Mouse (Mus musculus) embryonic facial prominence, embryonic 13.5 days (tissue): Measurements from ENCODE around the gene Myo9b. TPM values are rescaled to one million over a fixed set of nuclear protein-coding genes. Genes with fewer than 3 reads are reported as not detected.
A peak's percentile ranks its signal among the peaks of the same experiment; 100 is the strongest.

Experiments
- ATAC-seq: fragments of 200-750 bp; cut with Nextera tagmentation; 2 replicates; pipeline ENCODE4 v1.8.0; 2017; ENCODE audit warnings: low read depth; ENCODE audit not compliant: insufficient number of reproducible peaks, insufficient read depth, low FRiP score, low TSS enrichment
- H3K27ac ChIP-seq: fragments of 300-500 bp; sonication (generic); 2 replicates; pipeline ENCODE4 v1.5.1; 2015; ENCODE audit warnings: moderate library complexity, mild to moderate bottlenecking, inconsistent platforms
- H3K27me3 ChIP-seq: fragments of 300-500 bp; sonication (generic); 2 replicates; pipeline ENCODE4 v1.6.1; 2015; ENCODE audit warnings: mild to moderate bottlenecking, inconsistent platforms
- H3K36me3 ChIP-seq: fragments of 300-500 bp; sonication (generic); 2 replicates; pipeline ENCODE4 v1.6.1; 2015; ENCODE audit warnings: mild to moderate bottlenecking, inconsistent platforms
- H3K4me1 ChIP-seq: fragments of 300-500 bp; sonication (generic); 2 replicates; pipeline ENCODE4 v1.6.1; 2015; ENCODE audit warnings: inconsistent platforms
- H3K4me2 ChIP-seq: fragments of 300-500 bp; sonication (generic); 2 replicates; pipeline ENCODE4 v1.6.1; 2015; ENCODE audit warnings: moderate library complexity, mild to moderate bottlenecking, inconsistent platforms
- H3K4me3 ChIP-seq: fragments of 300-500 bp; sonication (generic); 2 replicates; pipeline ENCODE4 v1.5.1; 2015; ENCODE audit warnings: mild to moderate bottlenecking, inconsistent platforms
- H3K9ac ChIP-seq: fragments of 300-500 bp; sonication (generic); 2 replicates; pipeline ENCODE4 v1.6.1; 2015; ENCODE audit warnings: mild to moderate bottlenecking, inconsistent platforms
- H3K9me3 ChIP-seq: fragments of 300-500 bp; sonication (generic); 2 replicates; pipeline ENCODE4 v1.6.1; 2016; ENCODE audit warnings: inconsistent platforms
- WGBS: fragments of 180-500 bp; shearing (Covaris S2); methylation state at CpG from one replicate; pipeline ENCODE4 v1.1.7; 2015; ENCODE audit warnings: mixed read lengths; 5-methylcytosine and 5-hydroxymethylcytosine counted together
- polyA plus RNA-seq: library from polyadenylated mRNA; unstranded; fragments of >200 nt; fragmentation: Nextera tagmentation; extraction: Ambion mirVana; gene quantifications from 2 replicates; pipeline ENCODE4 v1.2.1, GENCODE M21; 2015

Gene Myo9b
- polyA plus RNA-seq, 1 experiment from 2014 or later = 27.5 TPM

DNA sequence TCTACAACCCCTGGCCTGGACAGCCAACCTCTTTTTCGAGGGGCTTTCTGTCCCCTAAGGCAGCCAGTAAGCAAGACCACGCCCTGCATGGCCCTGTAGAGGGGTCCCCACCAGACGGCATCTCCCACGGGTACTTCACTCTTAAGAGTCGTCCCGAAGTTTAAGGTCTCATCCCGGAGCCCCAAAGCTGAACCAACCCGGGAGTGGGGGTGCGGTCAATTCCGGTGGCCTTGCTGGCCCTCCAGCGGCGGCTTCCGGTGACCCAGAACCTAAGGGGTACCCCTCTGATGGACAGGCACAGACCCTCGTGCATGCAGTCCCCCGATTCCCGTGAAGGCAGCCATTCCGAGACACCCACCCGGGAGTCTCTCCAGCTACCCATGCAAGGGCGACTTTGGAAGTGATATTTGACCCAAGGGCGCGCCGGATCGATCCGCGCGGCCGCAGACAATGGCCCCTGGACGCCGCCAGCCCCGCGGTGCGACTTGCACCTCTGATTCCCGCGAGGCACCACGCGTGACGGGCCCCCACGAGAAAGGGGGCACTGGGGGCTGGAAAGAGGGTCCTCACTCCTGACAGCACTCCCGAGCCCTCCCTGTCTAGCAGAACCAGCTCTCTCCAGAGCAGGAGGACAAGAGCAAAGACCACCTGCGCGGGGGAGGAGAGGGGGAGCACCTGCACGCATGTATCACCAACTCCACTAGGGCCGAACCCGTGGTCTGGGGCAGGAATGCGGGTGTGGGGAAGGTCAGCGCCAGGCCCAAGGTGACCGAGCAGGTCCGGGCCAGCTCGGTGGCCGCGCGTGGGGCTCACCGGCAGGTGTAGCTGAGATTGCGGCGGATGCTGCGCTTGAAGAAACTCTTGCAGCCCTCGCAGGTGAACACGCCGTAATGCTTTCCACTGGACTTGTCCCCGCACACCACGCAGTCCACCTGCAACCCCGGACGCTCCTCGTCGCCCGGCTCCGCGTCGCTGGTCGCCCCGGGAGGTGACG, 108.0 kb downstream of the Myo9b start:
- peak overlapping the region; percentile 84 for H3K4me3 ChIP-seq
- peak overlapping the region; percentile 90 for H3K9ac ChIP-seq
- H3K36me3 ChIP-seq = peaks cover 21% of the 10 kb centered on the region
- no peak overlapping the region for H3K27ac ChIP-seq
- no peaks in the 10 kb centered on the region; the same call in 1 of the 2 replicates for H3K9me3 ChIP-seq
- H3K27me3 ChIP-seq = peaks cover 6% of the 10 kb centered on the region; the same call in 1 of the 2 replicates
- no peak for ATAC-seq
- peaks cover 62% of the 10 kb centered on the region for H3K4me1 ChIP-seq
- 1% methylated on average over 72 of the region's 72 CpGs for WGBS
- peak overlapping the region; percentile 97 for H3K4me2 ChIP-seq

DNA sequence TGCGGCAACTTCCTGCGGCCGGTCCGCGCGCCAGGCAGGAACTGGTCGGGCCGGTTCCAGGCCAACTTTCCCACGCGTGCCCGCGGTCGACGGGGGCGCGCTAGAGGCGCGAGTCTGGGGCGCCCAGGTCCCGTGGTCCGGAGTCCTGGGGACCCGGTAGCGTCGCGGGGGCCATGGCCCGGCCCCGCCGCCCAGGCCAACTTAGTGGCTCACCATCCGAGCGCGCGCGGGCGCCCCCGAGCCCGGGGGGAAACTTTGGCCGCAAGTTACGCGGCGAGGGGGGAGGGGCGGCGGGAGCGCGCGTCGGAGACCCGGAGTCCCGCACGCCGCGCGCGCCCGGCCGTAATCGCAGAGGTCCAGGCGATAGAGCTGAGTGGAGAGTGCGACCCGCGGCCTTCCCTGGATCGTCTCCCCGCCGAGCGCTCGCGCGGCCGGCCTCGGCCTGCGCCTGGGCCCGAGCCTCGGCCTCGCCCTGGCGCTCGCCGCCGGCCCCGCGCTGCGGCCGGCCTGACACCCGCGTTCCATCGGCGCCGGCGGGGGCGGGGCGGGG, 109.0 kb downstream of the Myo9b start, which contains the start of gene Nr2f6:
Gene Nr2f6, minus strand, starts transcription at position 540 of the 550 bp plus-strand sequence.
- Histone ChIP-seq H3K4me1 (peaks cover 51% of the 10 kb centered on the region), H3K27ac (peak within 1 kb of the TSS; percentile 89)
- ATAC-seq = no peak

DNA sequence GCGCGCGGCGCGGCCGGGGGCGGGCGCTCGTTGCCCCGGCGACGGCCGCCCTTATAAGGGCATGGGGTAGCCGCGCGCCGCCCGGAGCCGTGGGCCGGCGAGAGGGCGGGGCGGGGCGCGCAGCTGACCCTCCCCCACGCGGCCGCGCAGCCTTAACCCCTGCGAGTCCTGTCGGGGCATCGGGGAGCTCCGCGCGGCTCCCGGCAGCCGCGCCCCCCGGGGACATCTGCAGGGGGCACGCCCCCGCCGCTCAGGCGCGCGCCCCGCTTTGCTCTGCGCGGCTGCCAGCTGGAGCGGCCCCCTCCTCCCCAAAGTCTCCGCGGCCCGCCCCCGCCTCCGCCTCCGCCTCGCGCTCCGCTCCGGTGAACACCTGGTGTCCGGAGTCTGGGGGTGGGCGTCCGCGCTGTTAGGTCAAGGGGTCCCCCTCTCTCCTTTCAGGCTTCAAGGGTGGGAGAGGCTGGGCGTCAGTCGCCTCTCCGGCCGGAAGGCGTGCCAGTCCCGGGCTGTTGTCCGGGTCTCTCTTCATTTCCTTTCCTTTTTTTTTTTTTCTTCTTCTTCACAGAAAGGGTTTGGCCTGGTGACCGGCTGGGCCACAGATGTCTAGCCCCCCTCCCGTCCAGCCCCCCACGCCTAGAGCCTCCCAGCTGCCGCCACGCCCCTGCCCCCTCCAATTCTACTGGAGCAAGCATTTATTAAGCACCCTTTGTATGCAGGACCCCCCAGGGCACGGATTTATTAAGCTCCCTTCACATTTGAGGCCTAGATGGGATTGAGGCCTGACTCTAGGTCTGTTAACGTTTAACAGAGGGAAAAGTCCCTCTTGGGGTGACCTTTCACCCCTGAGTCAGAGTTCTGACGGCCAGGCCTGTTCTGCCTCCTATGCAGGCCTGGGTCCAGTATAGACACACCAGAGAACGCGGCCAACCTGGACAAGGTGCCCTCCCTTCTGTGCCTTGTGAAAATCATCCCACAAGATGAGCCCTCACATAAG, 109.8 kb downstream of the Myo9b start:
- Histone ChIP-seq H3K9me3 (no peaks in the 10 kb centered on the region; the same call in 1 of the 2 replicates), H3K4me1 (peaks cover 44% of the 10 kb centered on the region), H3K36me3 (peaks cover 12% of the 10 kb centered on the region), H3K4me3 (peak overlapping the region; percentile 84), H3K4me2 (peak overlapping the region; percentile 97), H3K27ac (peak overlapping the region; percentile 89), H3K27me3 (no peaks in the 10 kb centered on the region), H3K9ac (peak overlapping the region; percentile 90)
- ATAC-seq = peak; percentile 88
- 2% methylated on average over 53 of the region's 80 CpGs for WGBS

More for the DNA sequence above, 109.0 kb downstream of the Myo9b start, which contains the start of gene Nr2f6:
- Histone ChIP-seq H3K36me3 (peaks cover 18% of the 10 kb centered on the region), H3K4me2 (peak within 1 kb of the TSS; percentile 97), H3K9ac (peak within 1 kb of the TSS; percentile 90), H3K9me3 (no peaks in the 10 kb centered on the region; the same call in 1 of the 2 replicates), H3K4me3 (peak within 1 kb of the TSS; percentile 84), H3K27me3 (peaks cover 4% of the 10 kb centered on the region; the same call in 1 of the 2 replicates)
- under 1% methylated on average over 72 of the region's 89 CpGs for WGBS

DNA sequence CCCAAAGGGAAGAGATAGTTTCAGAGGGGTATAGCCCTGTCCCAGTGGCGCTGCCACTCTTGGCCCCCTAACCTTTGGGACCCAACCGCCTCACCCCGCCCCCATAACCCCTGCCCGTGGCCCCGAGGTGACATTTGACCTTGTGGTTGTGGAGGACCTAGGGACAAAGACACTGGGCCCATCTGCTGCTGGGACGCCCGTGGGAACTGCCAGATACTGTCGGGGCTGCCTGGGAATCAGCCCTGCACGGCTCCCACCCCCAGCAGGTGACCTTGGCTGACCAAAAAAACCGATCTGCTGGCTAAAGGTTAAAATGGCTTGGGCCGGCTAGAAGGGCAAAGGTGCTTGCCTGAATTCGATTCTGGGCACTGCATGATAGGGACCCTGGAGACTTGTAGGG, 110.9 kb downstream of the Myo9b start:
- peaks cover under 1% of the 10 kb centered on the region; the same call in 1 of the 2 replicates for H3K36me3 ChIP-seq
- no peak overlapping the region for H3K4me3 ChIP-seq
- no peak overlapping the region for H3K4me2 ChIP-seq
- H3K4me1 ChIP-seq = peaks cover 39% of the 10 kb centered on the region
- no peak for ATAC-seq
- H3K27me3 ChIP-seq = no peaks in the 10 kb centered on the region
- 0 out of 2 replicates have a peak overlapping the region, but pooled peaks have one; percentile 89 for H3K27ac ChIP-seq
- H3K9me3 ChIP-seq = no peaks in the 10 kb centered on the region; the same call in 1 of the 2 replicates
- H3K9ac ChIP-seq = 0 out of 2 replicates have a peak overlapping the region, but pooled peaks have one; percentile 8
- WGBS = 19% methylated on average over 12 of the region's 12 CpGs

DNA sequence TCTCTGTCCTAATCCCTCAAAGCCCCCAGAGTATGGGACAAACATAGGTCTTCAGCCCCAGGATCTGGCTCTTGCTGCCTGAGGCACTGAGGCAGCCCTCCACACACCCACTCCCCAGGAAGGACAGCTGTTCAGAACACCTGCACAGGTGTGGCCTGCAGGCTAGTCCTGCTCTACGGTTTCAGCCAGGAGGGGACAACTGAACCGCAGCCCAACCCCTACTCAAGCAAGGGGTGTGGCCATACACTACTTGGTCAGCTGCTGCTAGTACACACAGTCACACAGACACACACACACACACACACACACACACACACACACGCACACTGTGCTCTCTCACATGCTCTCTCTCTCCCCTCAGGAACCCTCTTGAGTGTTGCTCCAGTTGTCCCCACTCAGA, 111.3 kb downstream of the Myo9b start:
- Histone ChIP-seq H3K9me3 (no peaks in the 10 kb centered on the region; the same call in 1 of the 2 replicates), H3K36me3 (no peaks in the 10 kb centered on the region), H3K4me1 (peaks cover 35% of the 10 kb centered on the region), H3K27me3 (no peaks in the 10 kb centered on the region), H3K27ac (no peak overlapping the region), H3K9ac (no peak overlapping the region), H3K4me3 (no peak overlapping the region), H3K4me2 (no peak overlapping the region)
- ATAC-seq = no peak
- 42% methylated on average over 3 of the region's 3 CpGs for WGBS

DNA sequence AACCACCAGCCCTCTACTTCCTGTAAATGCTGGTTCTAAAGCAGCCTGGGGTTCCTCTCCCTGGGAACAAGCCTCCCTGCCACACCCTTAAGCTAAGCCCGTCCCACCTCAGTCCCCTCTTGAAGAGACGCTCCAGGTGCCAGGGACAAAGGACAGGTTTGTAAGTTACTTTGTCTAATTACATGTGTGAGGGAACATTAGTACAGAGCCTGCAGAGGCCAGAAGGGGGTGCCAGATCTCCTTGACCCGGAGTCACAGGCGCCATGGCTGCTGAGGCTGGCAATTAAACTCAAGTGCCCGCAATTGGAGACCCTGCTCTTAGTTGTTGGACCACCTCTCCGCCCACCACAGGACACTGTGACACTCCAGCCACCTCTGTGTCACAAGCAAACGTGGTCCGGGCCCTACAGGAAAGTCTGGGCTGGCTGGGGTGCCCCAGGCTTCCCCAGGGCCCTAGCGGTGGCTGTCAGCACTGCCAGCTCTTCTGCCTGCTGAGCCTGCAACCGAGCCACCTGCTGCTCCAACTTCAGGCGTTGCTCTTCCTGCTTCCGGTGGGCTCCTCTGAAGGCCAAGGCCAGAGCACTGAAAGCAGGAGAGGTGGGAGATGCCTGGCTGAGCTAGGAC, 112.8 kb downstream of the Myo9b start:
- Histone ChIP-seq H3K27ac (no peak overlapping the region), H3K9ac (no peak overlapping the region), H3K36me3 (no peaks in the 10 kb centered on the region), H3K9me3 (no peaks in the 10 kb centered on the region; the same call in 1 of the 2 replicates), H3K4me2 (no peak overlapping the region), H3K27me3 (no peaks in the 10 kb centered on the region), H3K4me1 (peaks cover 20% of the 10 kb centered on the region), H3K4me3 (no peak overlapping the region)
- 76% methylated on average over 12 of the region's 12 CpGs for WGBS
- ATAC-seq = no peak

DNA sequence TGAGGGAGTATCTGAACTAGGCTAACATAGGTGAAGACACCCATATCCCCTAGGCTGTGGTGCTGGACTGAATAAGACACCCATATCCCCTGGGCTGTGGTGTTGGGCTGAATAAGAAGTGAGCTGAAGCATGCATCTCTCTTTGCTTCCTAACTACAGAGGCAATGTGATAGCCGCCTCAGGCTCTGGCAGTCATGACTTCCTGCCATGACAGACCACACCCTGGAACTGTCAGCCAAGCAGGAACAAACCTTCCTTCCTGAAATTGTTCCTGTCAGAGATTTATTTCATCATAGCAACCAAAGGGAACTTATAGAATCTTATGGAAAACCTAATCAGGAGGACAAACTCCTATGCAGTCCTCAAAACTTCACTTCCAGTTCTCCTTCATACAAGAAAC, 115.8 kb downstream of the Myo9b start:
- Histone ChIP-seq H3K27me3 (no peaks in the 10 kb centered on the region), H3K27ac (no peak overlapping the region), H3K9me3 (no peaks in the 10 kb centered on the region; the same call in 1 of the 2 replicates), H3K4me3 (no peak overlapping the region), H3K9ac (no peak overlapping the region), H3K36me3 (no peaks in the 10 kb centered on the region), H3K4me1 (peaks cover 3% of the 10 kb centered on the region), H3K4me2 (no peak overlapping the region)
- WGBS = 64% methylated on average over 1 of the region's 1 CpGs
- ATAC-seq = no peak

DNA sequence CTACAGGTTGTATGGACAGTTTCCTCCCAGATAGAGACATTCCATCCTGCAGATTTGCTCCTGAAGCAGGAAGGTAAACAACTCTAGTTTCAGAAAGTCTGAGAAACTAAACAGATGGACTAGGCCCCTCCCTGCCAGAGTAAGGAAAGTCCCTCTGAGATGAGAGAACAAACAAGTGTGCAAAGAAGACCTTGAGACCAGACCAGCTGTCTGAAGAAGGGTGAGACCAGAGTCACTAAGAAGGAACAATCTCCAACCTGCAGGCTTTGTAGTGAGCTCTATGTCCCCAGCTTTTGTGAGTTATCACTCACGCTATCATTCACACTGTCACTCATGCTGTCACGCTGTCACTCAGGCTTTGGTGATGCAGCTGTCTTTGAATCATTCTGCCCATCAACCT, 119.2 kb downstream of the Myo9b start:
- no peak for ATAC-seq
- no peak overlapping the region for H3K9ac ChIP-seq
- no peaks in the 10 kb centered on the region for H3K9me3 ChIP-seq
- 89% methylated on average over 2 of the region's 2 CpGs for WGBS
- H3K4me3 ChIP-seq = no peak overlapping the region
- H3K27me3 ChIP-seq = no peaks in the 10 kb centered on the region
- H3K27ac ChIP-seq = no peak overlapping the region
- no peaks in the 10 kb centered on the region; the same call in 1 of the 2 replicates for H3K4me1 ChIP-seq
- H3K4me2 ChIP-seq = no peak overlapping the region
- H3K36me3 ChIP-seq = no peaks in the 10 kb centered on the region

DNA sequence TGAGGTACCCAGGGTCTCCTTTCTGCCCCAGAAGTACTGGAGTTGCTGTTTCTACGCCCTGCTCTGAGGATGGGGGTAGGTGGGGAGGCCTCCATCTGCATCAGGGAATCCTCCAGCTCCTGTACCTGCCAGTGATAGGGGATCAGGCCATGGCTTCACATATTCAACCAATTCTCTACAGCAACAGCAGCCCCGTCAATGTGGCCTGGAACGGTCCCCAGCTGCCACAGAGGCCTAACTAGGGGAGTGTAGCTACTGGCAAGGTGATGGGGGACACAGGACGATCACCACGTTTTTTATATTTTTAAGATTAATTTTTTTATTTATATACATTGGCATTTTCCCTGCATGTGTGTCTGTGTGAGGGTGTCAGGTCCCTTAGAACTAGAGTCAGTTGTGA, 119.9 kb downstream of the Myo9b start:
- no peak overlapping the region for H3K9ac ChIP-seq
- no peaks in the 10 kb centered on the region for H3K9me3 ChIP-seq
- no peak for ATAC-seq
- H3K4me1 ChIP-seq = peaks cover 2% of the 10 kb centered on the region
- H3K27me3 ChIP-seq = no peaks in the 10 kb centered on the region
- H3K4me3 ChIP-seq = no peak overlapping the region
- H3K27ac ChIP-seq = no peak overlapping the region
- no peaks in the 10 kb centered on the region for H3K36me3 ChIP-seq
- 70% methylated on average over 5 of the region's 5 CpGs for WGBS
- no peak overlapping the region for H3K4me2 ChIP-seq

DNA sequence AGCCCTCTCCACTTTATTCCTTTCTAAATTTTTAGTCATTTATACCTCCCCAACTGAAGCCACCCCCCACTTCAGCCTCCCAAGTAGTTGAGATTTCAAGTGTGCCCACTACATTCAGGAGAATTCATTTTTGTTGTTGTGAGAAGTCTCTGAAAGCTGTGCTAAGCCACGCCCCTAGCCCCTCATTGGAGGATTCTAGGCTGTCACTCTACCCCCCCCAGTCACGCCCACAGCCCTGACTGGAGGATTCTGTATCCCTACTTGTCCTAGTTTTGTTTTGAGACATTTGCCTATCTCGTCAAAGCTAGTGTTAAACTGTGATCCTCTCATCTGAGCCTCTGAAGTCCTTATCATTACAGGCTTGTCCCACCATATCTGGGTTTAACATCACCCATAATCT, 120.4 kb downstream of the Myo9b start:
- Histone ChIP-seq H3K27ac (no peak overlapping the region), H3K27me3 (no peaks in the 10 kb centered on the region), H3K4me2 (peak overlapping the region; percentile 35), H3K4me1 (peaks cover 7% of the 10 kb centered on the region), H3K36me3 (no peaks in the 10 kb centered on the region), H3K9me3 (no peaks in the 10 kb centered on the region), H3K9ac (no peak overlapping the region), H3K4me3 (0 out of 2 replicates have a peak overlapping the region, but pooled peaks have one; percentile 11)
- no peak for ATAC-seq
- WGBS = 5% methylated on average over 3 of the region's 3 CpGs
